Mouse (Mus musculus): ENCODE measurements around the gene Elp4. TPM values are rescaled to one million over a fixed set of nuclear protein-coding genes. Genes with fewer than 3 reads are reported as not detected.

Gene Elp4
- total RNA-seq, 2 experiments from 2014 or later: 16.0 to 16.4 TPM

- DNase-seq (ENCODE audit: low spot score in 2 of 2): no peak
- intact Hi-C loops (cut with DNase I): no loop called here
Observed at GRCm38 (mm10) chr2:105749111-105749510, 155.3 kb downstream of the Elp4 start.

GRCm38 (mm10) chr2:105746896-105747295 lies 157.5 kb downstream of the Elp4 start:
- intact Hi-C loops (cut with DNase I): no loop called here

GRCm38 (mm10) chr2:105736166-105736565 lies 168.2 kb downstream of the Elp4 start:
- intact Hi-C loops (cut with DNase I): no loop called here
- no peak for DNase-seq (ENCODE audit: low spot score in 2 of 2)

More at GRCm38 (mm10) chr2:105746896-105747295, 157.5 kb downstream of the Elp4 start:
- no peak for DNase-seq (ENCODE audit: low spot score in 2 of 2)

- no peak for DNase-seq (ENCODE audit: low spot score in 2 of 2)
- intact Hi-C loops (cut with DNase I): no loop called here
Observed at GRCm38 (mm10) chr2:105730704-105731103, 173.7 kb downstream of the Elp4 start.

- intact Hi-C loops (cut with DNase I): no loop called here
- no peak for DNase-seq (ENCODE audit: low spot score in 2 of 2)
Observed at GRCm38 (mm10) chr2:105726657-105727056, 177.7 kb downstream of the Elp4 start.

GRCm38 (mm10) chr2:105715409-105716115 lies 188.8 kb downstream of the Elp4 start:
- no peak for DNase-seq (ENCODE audit: low spot score in 2 of 2)
- intact Hi-C loops (cut with DNase I): no loop called here

GRCm38 (mm10) chr2:105710511-105710910 lies 193.9 kb downstream of the Elp4 start:
- intact Hi-C loops (cut with DNase I): no loop called here
- no peak for DNase-seq (ENCODE audit: low spot score in 2 of 2)

- DNase-seq (ENCODE audit: low spot score in 2 of 2): no peak
- intact Hi-C loops (cut with DNase I): no loop called here
Observed at GRCm38 (mm10) chr2:105709126-105709525, 195.2 kb downstream of the Elp4 start.

- intact Hi-C loops (cut with DNase I): no loop called here
- no peak for DNase-seq (ENCODE audit: low spot score in 2 of 2)
Observed at GRCm38 (mm10) chr2:105705320-105705719, 199.0 kb downstream of the Elp4 start.

- intact Hi-C loops (cut with DNase I): no loop called here
- no peak for DNase-seq (ENCODE audit: low spot score in 2 of 2)
Observed at GRCm38 (mm10) chr2:105702586-105702985, 201.8 kb downstream of the Elp4 start.

GRCm38 (mm10) chr2:105701781-105702180 lies 202.6 kb downstream of the Elp4 start:
- no peak for DNase-seq (ENCODE audit: low spot score in 2 of 2)
- intact Hi-C loops (cut with DNase I): no loop called here

GRCm38 (mm10) chr2:105698631-105699030 lies 205.7 kb downstream of the Elp4 start:
- no peak for DNase-seq (ENCODE audit: low spot score in 2 of 2)
- intact Hi-C loops (cut with DNase I): no loop called here

GRCm38 (mm10) chr2:105697741-105698140 lies 206.6 kb downstream of the Elp4 start:
- intact Hi-C loops (cut with DNase I): no loop called here
- DNase-seq (ENCODE audit: low spot score in 2 of 2): no peak

GRCm38 (mm10) chr2:105691296-105691695 lies 213.1 kb downstream of the Elp4 start:
- intact Hi-C loops (cut with DNase I): no loop called here
- DNase-seq (ENCODE audit: low spot score in 2 of 2): no peak

GRCm38 (mm10) chr2:105689771-105690639 lies 214.4 kb downstream of the Elp4 start:
- DNase-seq (ENCODE audit: low spot score in 2 of 2): no peak
- intact Hi-C loops (cut with DNase I): loop anchor here (5.0 kb wide), 2 partner anchors 212 to 392 kb away; partner anchors contain the start of genes Elp4 and Immp1l

- intact Hi-C loops (cut with DNase I): loop anchor here (5.0 kb wide), 2 partner anchors 213 to 393 kb away; partner anchors contain the start of genes Elp4 and Immp1l
- no peak for DNase-seq (ENCODE audit: low spot score in 2 of 2)
Observed at GRCm38 (mm10) chr2:105689304-105689770, 215.0 kb downstream of the Elp4 start.

- intact Hi-C loops (cut with DNase I): loop anchor here (5.0 kb wide), 2 partner anchors 214 to 394 kb away; partner anchors contain the start of genes Elp4 and Immp1l
- DNase-seq (ENCODE audit: low spot score in 2 of 2): no peak
Observed at GRCm38 (mm10) chr2:105688436-105689303, 215.7 kb downstream of the Elp4 start.

GRCm38 (mm10) chr2:105688011-105688410 lies 216.4 kb downstream of the Elp4 start:
- no peak for DNase-seq (ENCODE audit: low spot score in 2 of 2)
- intact Hi-C loops (cut with DNase I): loop anchor here (5.0 kb wide), 2 partner anchors 214 to 394 kb away; partner anchors contain the start of genes Elp4 and Immp1l

- DNase-seq (ENCODE audit: low spot score in 2 of 2): no peak
- intact Hi-C loops (cut with DNase I): loop anchor here (5.0 kb wide), 2 partner anchors 215 to 395 kb away; partner anchors contain the start of genes Elp4 and Immp1l
Observed at GRCm38 (mm10) chr2:105687317-105687991, 216.9 kb downstream of the Elp4 start.
